Mouse (Mus musculus): ENCODE results near the gene Rhof. TPM values are rescaled to one million over a fixed set of nuclear protein-coding genes. Genes with fewer than 3 reads are reported as not detected.
A peak's percentile ranks its signal among the peaks of the same experiment; 100 is the strongest.

Rhof gene
- polyA plus RNA-seq, 1 experiment from 2014 or later: 18.7 TPM

DNA sequence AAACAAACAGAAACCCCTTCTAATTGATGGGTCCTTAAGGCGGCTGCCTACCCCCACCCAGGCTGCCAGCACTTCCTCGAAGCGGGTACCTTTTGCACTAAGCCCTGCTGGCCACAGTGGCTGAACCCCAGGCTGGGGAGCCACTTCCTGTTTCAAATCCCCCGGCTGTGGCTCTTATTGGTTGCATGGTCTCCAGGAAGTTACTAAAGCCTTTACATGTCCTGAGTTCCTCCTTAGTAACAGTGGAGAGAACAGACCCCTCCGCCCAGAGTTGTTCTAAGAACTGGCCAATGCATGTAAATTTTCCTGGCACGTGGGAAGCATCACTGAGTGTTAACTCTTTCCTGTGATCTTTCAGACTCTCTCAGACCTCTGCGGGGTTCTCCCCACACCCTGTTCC, 18.6 kb upstream of the Rhof start:
- Histone ChIP-seq H3K4me3 (replicated peaks; ENCODE audit: low read length) (peak overlapping the region; percentile 43), H3K36me3 (ENCODE audit: control insufficient read depth, insufficient read depth) (peaks cover 20% of the 10 kb centered on the region), H3K27me3 (replicated peaks; ENCODE audit: control insufficient read depth, insufficient read depth, low read length) (no peaks in the 10 kb centered on the region), H3K9me3 (ENCODE audit: control insufficient read depth, low read length) (no peaks in the 10 kb centered on the region), H3K4me2 (ENCODE audit: low read length) (peak overlapping the region; percentile 68), H3K4me1 (replicated peaks; ENCODE audit: control insufficient read depth, insufficient read depth, low read length) (peaks cover 39% of the 10 kb centered on the region), H3K27ac (ENCODE audit: low read length) (no peak overlapping the region), H3K9ac (replicated peaks; ENCODE audit: low read depth, low read length) (peak overlapping the region; percentile 31; the same call in 1 of the 2 replicates)
- 0 out of 2 replicates have a peak, but pooled peaks have one; percentile 14 for ATAC-seq
- WGBS: 35% methylated on average over 7 of the region's 7 CpGs

GRCm38 (mm10) chr5:123150641-123151040, 18.1 kb upstream of the Rhof start:
- no peaks in the 10 kb centered on the region for H3K27me3 ChIP-seq (replicated peaks; ENCODE audit: control insufficient read depth, insufficient read depth, low read length)
- H3K4me3 ChIP-seq (replicated peaks; ENCODE audit: low read length): peak overlapping the region; percentile 43
- H3K36me3 ChIP-seq (ENCODE audit: control insufficient read depth, insufficient read depth): peaks cover 20% of the 10 kb centered on the region
- H3K27ac ChIP-seq (ENCODE audit: low read length): no peak overlapping the region
- ATAC-seq: peak; percentile 4; the same call in 1 of the 2 replicates
- H3K9me3 ChIP-seq (ENCODE audit: control insufficient read depth, low read length): no peaks in the 10 kb centered on the region
- peak overlapping the region; percentile 68 for H3K4me2 ChIP-seq (ENCODE audit: low read length)
- 34% methylated on average over 7 of the region's 7 CpGs for WGBS
- peak overlapping the region; percentile 31; the same call in 1 of the 2 replicates for H3K9ac ChIP-seq (replicated peaks; ENCODE audit: low read depth, low read length)
- H3K4me1 ChIP-seq (replicated peaks; ENCODE audit: control insufficient read depth, insufficient read depth, low read length): peaks cover 44% of the 10 kb centered on the region

DNA sequence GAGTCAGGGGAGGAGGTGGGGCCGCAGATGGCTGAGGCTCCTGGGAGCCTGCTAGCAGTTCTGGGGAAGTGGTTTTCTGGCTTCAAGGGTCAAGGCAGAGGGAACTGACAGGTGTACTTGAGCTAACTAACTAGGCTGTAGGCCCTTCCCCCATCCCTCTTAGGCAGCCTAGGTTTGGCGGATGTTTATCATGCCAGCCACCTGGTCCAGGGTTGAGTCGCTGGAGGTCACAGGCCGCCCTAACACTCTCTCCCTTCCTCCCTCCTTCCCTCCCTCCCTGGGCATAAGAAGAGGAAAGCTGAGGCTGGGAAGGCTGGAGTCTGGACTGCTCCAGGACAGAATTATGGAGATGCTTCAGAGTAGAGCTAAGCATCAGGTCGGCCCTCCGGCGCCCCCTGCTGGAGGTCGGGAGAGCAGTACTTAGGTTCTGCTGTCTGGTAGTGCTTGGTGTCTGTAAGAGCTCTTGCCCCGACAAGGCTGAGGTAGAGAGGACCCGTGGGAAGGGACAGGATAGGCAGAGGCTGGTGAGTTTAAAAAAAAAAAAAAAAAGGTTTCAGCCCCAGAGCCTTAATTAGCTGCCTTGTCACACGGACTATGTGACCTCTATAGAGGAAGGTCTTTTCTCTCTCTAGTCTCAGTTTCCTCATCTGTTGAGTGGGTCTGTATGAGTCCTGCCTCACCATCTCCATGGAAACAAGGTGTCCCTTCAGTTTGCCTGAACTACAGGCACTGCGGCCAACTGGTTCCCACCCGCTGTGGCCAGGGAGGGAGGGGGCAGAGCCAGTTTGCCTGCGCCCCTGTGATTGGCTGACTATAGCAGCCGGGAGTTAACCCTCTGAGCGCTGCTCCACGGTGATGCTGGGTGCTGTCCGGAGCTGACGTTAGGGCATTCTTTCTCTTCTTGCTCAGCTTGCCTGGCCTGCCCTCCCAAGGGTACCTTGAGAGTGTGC, 17.2 kb upstream of the Rhof start:
- peaks cover 20% of the 10 kb centered on the region for H3K36me3 ChIP-seq (ENCODE audit: control insufficient read depth, insufficient read depth)
- H3K9ac ChIP-seq (replicated peaks; ENCODE audit: low read depth, low read length): peak overlapping the region; percentile 49
- WGBS: 5% methylated on average over 19 of the region's 19 CpGs
- peaks cover 53% of the 10 kb centered on the region for H3K4me1 ChIP-seq (replicated peaks; ENCODE audit: control insufficient read depth, insufficient read depth, low read length)
- no peaks in the 10 kb centered on the region for H3K27me3 ChIP-seq (replicated peaks; ENCODE audit: control insufficient read depth, insufficient read depth, low read length)
- H3K4me3 ChIP-seq (replicated peaks; ENCODE audit: low read length): peak overlapping the region; percentile 43
- no peak overlapping the region for H3K27ac ChIP-seq (ENCODE audit: low read length)
- no peaks in the 10 kb centered on the region for H3K9me3 ChIP-seq (ENCODE audit: control insufficient read depth, low read length)
- peak overlapping the region; percentile 68 for H3K4me2 ChIP-seq (ENCODE audit: low read length)
- peak; percentile 91 for ATAC-seq

GRCm38 (mm10) chr5:123148073-123148722, 15.7 kb upstream of the Rhof start:
- Histone ChIP-seq H3K27ac (ENCODE audit: low read length) (no peak overlapping the region), H3K27me3 (replicated peaks; ENCODE audit: control insufficient read depth, insufficient read depth, low read length) (no peaks in the 10 kb centered on the region), H3K4me1 (replicated peaks; ENCODE audit: control insufficient read depth, insufficient read depth, low read length) (peaks cover 65% of the 10 kb centered on the region), H3K9ac (replicated peaks; ENCODE audit: low read depth, low read length) (0 out of 2 replicates have a peak overlapping the region, but pooled peaks have one; percentile 5), H3K36me3 (ENCODE audit: control insufficient read depth, insufficient read depth) (peaks cover 15% of the 10 kb centered on the region), H3K9me3 (ENCODE audit: control insufficient read depth, low read length) (no peaks in the 10 kb centered on the region), H3K4me3 (replicated peaks; ENCODE audit: low read length) (no peak overlapping the region), H3K4me2 (ENCODE audit: low read length) (no peak overlapping the region)
- no peak for ATAC-seq
- 79% methylated on average over 25 of the region's 25 CpGs for WGBS

DNA sequence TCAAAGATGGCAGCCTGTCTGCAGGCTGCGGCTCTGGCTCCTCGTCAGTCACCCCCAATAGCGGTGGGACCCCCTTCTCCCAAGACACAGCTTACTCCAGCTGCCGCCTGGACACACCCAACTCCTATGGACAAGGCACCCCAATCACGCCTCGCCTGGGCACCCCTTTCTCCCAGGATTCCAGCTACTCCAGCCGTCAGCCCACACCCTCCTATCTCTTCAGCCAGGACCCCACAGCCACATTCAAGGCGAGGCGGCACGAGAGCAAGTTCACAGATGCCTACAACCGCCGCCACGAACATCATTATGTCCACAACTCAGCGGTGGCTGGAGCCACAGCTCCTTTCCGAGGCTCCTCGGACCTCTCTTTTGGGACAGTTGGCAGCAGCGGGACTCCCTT, 15.1 kb upstream of the Rhof start:
- WGBS: 82% methylated on average over 17 of the region's 17 CpGs
- Histone ChIP-seq H3K27ac (ENCODE audit: low read length) (no peak overlapping the region), H3K4me3 (replicated peaks; ENCODE audit: low read length) (no peak overlapping the region), H3K4me1 (replicated peaks; ENCODE audit: control insufficient read depth, insufficient read depth, low read length) (peaks cover 65% of the 10 kb centered on the region), H3K27me3 (replicated peaks; ENCODE audit: control insufficient read depth, insufficient read depth, low read length) (no peaks in the 10 kb centered on the region), H3K36me3 (ENCODE audit: control insufficient read depth, insufficient read depth) (peaks cover 10% of the 10 kb centered on the region), H3K9ac (replicated peaks; ENCODE audit: low read depth, low read length) (no peak overlapping the region), H3K4me2 (ENCODE audit: low read length) (no peak overlapping the region), H3K9me3 (ENCODE audit: control insufficient read depth, low read length) (no peaks in the 10 kb centered on the region)
- ATAC-seq: no peak

DNA sequence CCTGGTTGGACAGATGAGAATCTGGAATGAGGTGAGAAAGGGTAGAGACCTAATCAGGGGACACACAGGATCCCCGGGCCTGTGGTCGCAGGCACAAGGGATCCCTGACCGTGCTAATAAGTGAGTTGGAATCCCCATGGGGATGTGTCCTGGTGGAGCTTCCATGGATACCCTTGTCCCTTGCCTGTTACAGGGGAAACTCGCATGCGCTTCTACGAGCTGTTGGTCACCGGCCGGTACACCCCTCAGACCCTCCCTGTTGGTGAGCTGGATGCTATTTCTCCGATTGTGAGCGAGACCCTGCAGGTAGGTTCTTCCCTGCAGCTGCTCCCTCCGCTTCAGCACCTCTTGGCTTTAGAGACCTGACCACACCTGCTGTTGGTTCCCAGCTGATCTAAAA, 13.9 kb upstream of the Rhof start:
- no peak overlapping the region for H3K4me2 ChIP-seq (ENCODE audit: low read length)
- 84% methylated on average over 11 of the region's 11 CpGs for WGBS
- H3K36me3 ChIP-seq (ENCODE audit: control insufficient read depth, insufficient read depth): peaks cover 5% of the 10 kb centered on the region
- no peaks in the 10 kb centered on the region for H3K9me3 ChIP-seq (ENCODE audit: control insufficient read depth, low read length)
- no peak for ATAC-seq
- H3K9ac ChIP-seq (replicated peaks; ENCODE audit: low read depth, low read length): no peak overlapping the region
- no peak overlapping the region for H3K4me3 ChIP-seq (replicated peaks; ENCODE audit: low read length)
- no peaks in the 10 kb centered on the region for H3K27me3 ChIP-seq (replicated peaks; ENCODE audit: control insufficient read depth, insufficient read depth, low read length)
- H3K4me1 ChIP-seq (replicated peaks; ENCODE audit: control insufficient read depth, insufficient read depth, low read length): peaks cover 63% of the 10 kb centered on the region
- no peak overlapping the region for H3K27ac ChIP-seq (ENCODE audit: low read length)

GRCm38 (mm10) chr5:123144746-123145590, 12.5 kb upstream of the Rhof start:
- no peak for ATAC-seq
- peak overlapping the region; percentile 77 for H3K4me2 ChIP-seq (ENCODE audit: low read length)
- H3K36me3 ChIP-seq (ENCODE audit: control insufficient read depth, insufficient read depth): peaks cover 5% of the 10 kb centered on the region
- peak overlapping the region; percentile 84 for H3K4me3 ChIP-seq (replicated peaks; ENCODE audit: low read length)
- WGBS: 36% methylated on average over 20 of the region's 20 CpGs
- no peak overlapping the region for H3K27ac ChIP-seq (ENCODE audit: low read length)
- H3K4me1 ChIP-seq (replicated peaks; ENCODE audit: control insufficient read depth, insufficient read depth, low read length): peaks cover 49% of the 10 kb centered on the region
- H3K27me3 ChIP-seq (replicated peaks; ENCODE audit: control insufficient read depth, insufficient read depth, low read length): no peaks in the 10 kb centered on the region
- H3K9ac ChIP-seq (replicated peaks; ENCODE audit: low read depth, low read length): peak overlapping the region; percentile 39
- H3K9me3 ChIP-seq (ENCODE audit: control insufficient read depth, low read length): no peaks in the 10 kb centered on the region

- Histone ChIP-seq H3K27me3 (replicated peaks; ENCODE audit: control insufficient read depth, insufficient read depth, low read length) (no peaks in the 10 kb centered on the region), H3K4me2 (ENCODE audit: low read length) (peak overlapping the region; percentile 77), H3K36me3 (ENCODE audit: control insufficient read depth, insufficient read depth) (peaks cover 5% of the 10 kb centered on the region), H3K9me3 (ENCODE audit: control insufficient read depth, low read length) (no peaks in the 10 kb centered on the region), H3K4me1 (replicated peaks; ENCODE audit: control insufficient read depth, insufficient read depth, low read length) (peaks cover 41% of the 10 kb centered on the region), H3K27ac (ENCODE audit: low read length) (no peak overlapping the region), H3K4me3 (replicated peaks; ENCODE audit: low read length) (peak overlapping the region; percentile 84), H3K9ac (replicated peaks; ENCODE audit: low read depth, low read length) (peak overlapping the region; percentile 99)
- 2% methylated on average over 17 of the region's 17 CpGs for WGBS
- no peak for ATAC-seq
Observed at GRCm38 (mm10) chr5:123143971-123144745, 11.7 kb upstream of the Rhof start.
